Mouse (Mus musculus): ENCODE results near the gene Cactin.
A peak's percentile ranks its signal among the peaks of the same experiment; 100 is the strongest.

Cactin gene

GRCm38 (mm10) chr10:81340551-81341332 lies 19.8 kb downstream of the Cactin start:
- TF ChIP-seq GATA4 (IDR thresholded peaks at IDR 0.05; ENCODE audit: insufficient replicate concordance, low read length), result no peak

- TF ChIP-seq GATA4 (IDR thresholded peaks at IDR 0.05; ENCODE audit: insufficient replicate concordance, low read length), result no peak
Observed at GRCm38 (mm10) chr10:81341333-81341949, 20.5 kb downstream of the Cactin start.

- no peak for TF ChIP-seq GATA4 (IDR thresholded peaks at IDR 0.05; ENCODE audit: insufficient replicate concordance, low read length)
Observed at GRCm38 (mm10) chr10:81342686-81343505, 22.0 kb downstream of the Cactin start, which contains the start of gene Gipc3. Gene Gipc3 (minus strand): TSS chr10:81343266.

GRCm38 (mm10) chr10:81344421-81345161 lies 23.7 kb downstream of the Cactin start:
- TF ChIP-seq GATA4 (IDR thresholded peaks at IDR 0.05; ENCODE audit: insufficient replicate concordance, low read length), result no peak

GRCm38 (mm10) chr10:81345162-81345534 lies 24.2 kb downstream of the Cactin start:
- TF ChIP-seq GATA4 (IDR thresholded peaks at IDR 0.05; ENCODE audit: insufficient replicate concordance, low read length), result no peak

GRCm38 (mm10) chr10:81346453-81347067 lies 25.7 kb downstream of the Cactin start:
- no peak for TF ChIP-seq GATA4 (IDR thresholded peaks at IDR 0.05; ENCODE audit: insufficient replicate concordance, low read length)

GRCm38 (mm10) chr10:81349146-81349545 lies 28.2 kb downstream of the Cactin start:
- no peak for TF ChIP-seq GATA4 (IDR thresholded peaks at IDR 0.05; ENCODE audit: insufficient replicate concordance, low read length)

- TF ChIP-seq GATA4 (IDR thresholded peaks at IDR 0.05; ENCODE audit: insufficient replicate concordance, low read length), result no peak
Observed at GRCm38 (mm10) chr10:81349961-81350350, 29.1 kb downstream of the Cactin start.

- peak; percentile 7; the same call in 1 of the 2 replicates for TF ChIP-seq GATA4 (IDR thresholded peaks at IDR 0.05; ENCODE audit: insufficient replicate concordance, low read length)
Observed at GRCm38 (mm10) chr10:81350351-81351063, 29.6 kb downstream of the Cactin start, which contains the start of gene Hmg20b. Gene Hmg20b (minus strand): TSS chr10:81350480.

GRCm38 (mm10) chr10:81351678-81352291 lies 30.9 kb downstream of the Cactin start:
- no peak for TF ChIP-seq GATA4 (IDR thresholded peaks at IDR 0.05; ENCODE audit: insufficient replicate concordance, low read length)

GRCm38 (mm10) chr10:81354738-81355477 lies 34.0 kb downstream of the Cactin start:
- TF ChIP-seq GATA4 (IDR thresholded peaks at IDR 0.05; ENCODE audit: insufficient replicate concordance, low read length), result no peak

- TF ChIP-seq GATA4 (IDR thresholded peaks at IDR 0.05; ENCODE audit: insufficient replicate concordance, low read length), result no peak
Observed at GRCm38 (mm10) chr10:81355533-81355932, 34.6 kb downstream of the Cactin start.

All from liver, adult (tissue).